Mouse (Mus musculus): Measurements from ENCODE around the gene Itsn1. TPM values are rescaled to one million over a fixed set of nuclear protein-coding genes. Genes with fewer than 3 reads are reported as not detected.

Itsn1 gene
- polyA plus RNA-seq, 3 experiments from 2014 or later = 0.74 to 4.1 (median 3.9) TPM

GRCm38 (mm10) chr16:91770662-91771061 lies 41.6 kb downstream of the Itsn1 start:
- no peak for ATAC-seq

DNA sequence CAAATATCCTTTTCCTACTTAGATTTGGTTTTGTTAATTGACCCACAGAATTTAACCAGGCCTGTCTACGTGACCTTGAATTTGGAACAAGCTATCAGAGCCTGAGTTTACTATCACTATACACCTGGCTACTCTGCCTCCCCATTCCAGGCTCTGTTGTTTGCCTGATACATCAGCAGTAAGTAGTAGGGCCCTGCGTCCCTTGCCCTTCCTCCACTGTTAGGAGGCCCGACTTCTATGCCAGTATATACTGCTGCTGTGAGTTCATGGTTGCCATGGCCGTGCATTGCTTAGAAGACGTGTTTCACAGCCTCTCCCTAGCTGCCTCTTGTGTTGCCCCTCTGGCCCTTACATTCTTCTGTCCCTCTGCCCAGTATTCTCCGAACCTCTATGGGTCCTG lies 42.3 kb downstream of the Itsn1 start:
- no peak for ATAC-seq

DNA sequence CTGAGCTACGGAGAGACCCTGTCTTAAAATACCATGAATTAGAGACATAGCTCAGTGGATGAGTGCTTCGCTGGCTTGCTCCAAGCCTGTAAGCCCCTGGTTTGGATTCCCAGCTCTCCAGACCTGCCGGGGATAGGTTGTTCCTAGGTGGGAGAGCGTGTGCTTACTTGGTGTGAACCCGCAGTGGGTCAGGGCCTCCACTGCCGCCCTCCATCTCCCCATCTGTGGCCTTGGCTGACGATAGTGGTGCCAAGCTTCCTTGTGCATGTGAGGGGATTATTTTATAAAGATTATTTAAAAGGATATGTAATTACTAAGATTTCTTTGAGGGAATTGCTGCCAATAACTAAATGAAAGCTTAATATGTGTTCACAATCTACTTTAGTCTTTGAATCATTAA lies 43.5 kb downstream of the Itsn1 start:
- no peak for ATAC-seq

GRCm38 (mm10) chr16:91779576-91779975 lies 50.5 kb downstream of the Itsn1 start:
- ATAC-seq = no peak

GRCm38 (mm10) chr16:91780151-91780550 lies 51.1 kb downstream of the Itsn1 start:
- ATAC-seq = no peak

- ATAC-seq = peak; percentile 77
Observed at GRCm38 (mm10) chr16:91780826-91781225, 51.7 kb downstream of the Itsn1 start.

- no peak for ATAC-seq
Observed at GRCm38 (mm10) chr16:91783191-91783590, 54.1 kb downstream of the Itsn1 start.

- no peak for ATAC-seq
Observed at GRCm38 (mm10) chr16:91784298-91784697, 55.2 kb downstream of the Itsn1 start.

- no peak for ATAC-seq
Observed at GRCm38 (mm10) chr16:91786425-91786824, 57.3 kb downstream of the Itsn1 start.

GRCm38 (mm10) chr16:91789728-91790127 lies 60.6 kb downstream of the Itsn1 start:
- ATAC-seq = peak; percentile 92

- ATAC-seq = no peak
Observed at GRCm38 (mm10) chr16:91792477-91793196, 63.6 kb downstream of the Itsn1 start.

DNA sequence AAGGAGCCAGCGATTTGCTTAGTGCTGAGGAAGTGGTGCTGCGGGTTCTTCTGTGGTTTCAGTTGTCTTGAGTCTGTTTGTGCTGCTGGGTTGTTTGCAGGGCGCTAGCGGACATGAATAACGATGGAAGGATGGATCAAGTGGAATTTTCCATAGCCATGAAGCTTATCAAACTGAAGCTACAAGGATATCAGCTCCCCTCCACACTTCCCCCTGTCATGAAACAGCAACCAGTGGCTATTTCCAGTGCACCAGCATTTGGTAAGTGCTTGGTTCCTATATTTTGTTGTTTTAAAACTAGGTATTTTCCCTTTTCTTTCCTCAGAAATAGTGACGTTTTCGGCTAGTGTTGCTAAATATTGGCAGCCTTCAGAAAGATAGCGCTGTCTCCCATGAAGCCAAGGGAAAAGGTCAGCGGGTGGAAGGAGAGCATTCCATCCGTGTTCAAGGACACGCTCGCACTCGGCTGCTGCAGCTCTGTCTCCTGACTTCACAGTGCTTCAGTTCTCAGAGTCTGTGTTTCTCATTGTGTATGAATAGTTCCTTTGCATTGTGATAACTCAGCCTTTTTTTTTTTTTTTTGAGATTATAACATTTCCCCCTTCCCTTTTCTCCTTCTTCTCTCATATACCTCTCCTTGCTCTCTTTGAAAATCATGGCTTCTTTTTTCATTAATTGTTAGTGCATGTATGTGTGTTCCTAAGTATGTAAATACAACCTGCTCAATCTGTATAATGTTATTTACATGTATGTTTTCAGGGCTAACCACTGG lies 64.6 kb downstream of the Itsn1 start:
- ATAC-seq = no peak

- ATAC-seq = no peak
Observed at GRCm38 (mm10) chr16:91794306-91794705, 65.2 kb downstream of the Itsn1 start.

GRCm38 (mm10) chr16:91795044-91795443 lies 66.0 kb downstream of the Itsn1 start:
- ATAC-seq = no peak

DNA sequence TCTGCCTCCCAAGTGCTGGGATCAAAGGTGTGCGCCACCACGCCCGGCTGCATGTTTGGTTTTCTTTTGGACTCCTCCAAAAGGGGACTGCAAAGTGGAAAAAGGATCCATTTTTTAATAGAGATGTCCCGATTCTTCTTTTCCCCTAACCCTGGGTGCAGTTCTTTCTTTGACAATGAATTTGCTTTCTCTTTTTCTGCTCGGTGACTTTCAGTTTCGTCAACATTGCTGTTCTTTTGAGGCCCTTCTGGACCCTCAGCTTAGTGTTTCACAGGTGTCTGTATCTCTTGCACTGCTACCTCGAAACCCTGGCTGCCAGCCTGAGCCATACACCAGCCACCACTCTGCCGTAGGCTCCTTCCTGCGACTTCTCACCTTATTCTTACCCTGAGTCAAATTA lies 66.5 kb downstream of the Itsn1 start:
- no peak for ATAC-seq

DNA sequence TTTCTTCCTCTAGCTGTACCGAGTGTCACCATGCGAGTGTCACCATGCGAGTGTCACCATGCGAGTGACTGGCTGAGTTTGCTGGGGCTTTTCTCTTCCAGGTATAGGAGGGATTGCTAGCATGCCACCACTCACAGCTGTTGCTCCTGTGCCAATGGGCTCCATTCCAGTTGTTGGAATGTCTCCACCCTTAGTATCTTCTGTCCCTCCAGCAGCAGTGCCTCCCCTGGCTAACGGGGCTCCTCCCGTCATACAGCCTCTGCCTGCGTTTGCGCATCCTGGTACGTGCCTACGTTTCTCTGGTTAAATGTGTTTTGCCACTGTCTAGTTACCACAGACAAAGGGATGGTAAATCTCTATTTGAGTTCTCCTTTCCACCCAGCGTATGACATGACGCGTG lies 72.3 kb downstream of the Itsn1 start:
- no peak for ATAC-seq

GRCm38 (mm10) chr16:91802461-91803062 lies 73.5 kb downstream of the Itsn1 start:
- no peak for ATAC-seq

GRCm38 (mm10) chr16:91804418-91804817 lies 75.3 kb downstream of the Itsn1 start:
- no peak for ATAC-seq

- ATAC-seq = no peak
Observed at GRCm38 (mm10) chr16:91804831-91805230, 75.8 kb downstream of the Itsn1 start.

DNA sequence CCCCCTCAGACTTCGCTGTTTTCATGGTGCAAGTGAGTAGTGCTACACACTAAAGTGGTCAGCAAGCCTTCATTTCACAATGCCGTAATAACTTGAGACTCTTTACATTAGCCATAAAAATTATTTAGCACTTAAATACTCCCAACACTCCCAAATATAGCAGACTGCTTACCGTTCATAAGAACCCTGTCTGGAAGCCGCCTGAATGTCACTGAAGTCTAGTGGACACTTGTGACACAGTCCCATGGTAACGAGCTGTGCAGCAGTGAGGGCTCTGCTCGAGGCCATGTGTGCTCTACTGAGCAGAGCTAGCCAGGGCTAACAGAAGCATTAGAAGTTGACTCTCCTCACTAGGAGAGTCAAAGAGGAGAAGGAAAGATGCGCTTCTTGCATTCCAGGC lies 81.2 kb downstream of the Itsn1 start:
- ATAC-seq = no peak

- no peak for ATAC-seq
Observed at GRCm38 (mm10) chr16:91811339-91811738, 82.3 kb downstream of the Itsn1 start.

DNA sequence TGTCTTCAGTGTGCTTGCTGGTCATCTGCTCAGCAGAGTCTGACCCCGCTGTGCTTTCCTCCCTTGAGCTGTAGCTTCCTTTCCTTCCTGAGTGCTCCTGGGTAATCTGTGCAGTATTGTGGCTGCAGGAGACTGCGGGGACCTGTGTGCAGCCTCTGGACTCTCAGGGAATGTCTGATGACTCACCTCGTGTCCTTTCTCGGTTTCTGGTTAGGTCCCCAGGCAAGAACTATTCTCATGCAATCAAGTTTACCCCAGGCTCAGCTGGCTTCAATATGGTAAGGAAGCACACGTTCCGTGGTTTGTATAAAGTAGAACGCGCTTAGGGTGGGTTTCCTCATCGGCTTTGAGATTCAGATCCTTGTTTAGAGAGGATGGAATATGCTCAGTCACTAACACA lies 82.8 kb downstream of the Itsn1 start:
- no peak for ATAC-seq

DNA sequence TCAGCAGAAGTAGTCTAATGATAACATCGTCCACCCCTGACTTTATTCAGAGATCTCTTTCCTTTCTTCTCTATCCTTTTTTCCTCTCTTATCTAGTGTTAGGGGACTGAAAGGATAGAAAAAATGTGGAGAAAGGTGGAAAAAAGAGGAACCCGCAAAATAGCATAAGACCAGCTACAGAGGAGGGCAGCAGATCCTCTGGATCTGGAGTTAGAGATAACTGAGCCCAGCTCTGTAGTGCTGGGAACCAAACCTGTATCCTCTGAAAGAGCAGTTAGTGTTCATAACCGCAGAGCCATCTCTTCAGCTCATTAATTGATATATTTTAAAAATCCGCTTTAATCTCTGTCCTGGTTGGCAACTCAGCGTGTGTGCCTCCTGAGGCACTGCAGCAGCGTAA lies 84.5 kb downstream of the Itsn1 start:
- ATAC-seq = no peak

DNA sequence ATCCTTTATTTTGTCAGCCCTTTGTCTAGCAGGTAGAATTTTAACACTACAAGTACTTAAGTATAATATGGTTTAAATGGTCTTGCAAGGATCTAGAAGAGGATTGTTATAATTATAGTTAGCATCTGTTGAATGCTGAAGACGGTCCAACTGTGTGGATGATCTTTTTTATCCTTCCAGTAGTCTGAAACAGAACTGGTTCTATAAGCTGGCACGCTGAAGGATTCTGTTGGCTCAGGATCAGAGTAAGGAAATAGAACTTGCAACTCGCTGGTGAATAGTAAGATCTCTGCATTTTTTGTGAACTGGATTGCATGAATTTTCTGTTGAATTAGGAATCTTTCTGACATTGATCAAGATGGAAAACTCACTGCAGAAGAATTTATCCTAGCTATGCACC lies 86.0 kb downstream of the Itsn1 start:
- ATAC-seq = no peak
